Mouse (Mus musculus) gastrocnemius, postnatal 36 days (tissue): Measurements from ENCODE around the gene Slc6a21. TPM values are rescaled to one million over a fixed set of nuclear protein-coding genes. Genes with fewer than 3 reads are reported as not detected.

Experiments used
- DNase-seq, 2 experiments: peaks; one replicate each; pipeline ENCODE4 v3.0.0; 2022
- intact Hi-C: fragments of 180-260 bp; cut with DNase I; formaldehyde crosslinking; loops from one replicate; pipeline ENCODE4 v1.15.1; 2025
- long read RNA-seq, 2 experiments: library from polyadenylated mRNA; stranded (forward); transcript quantifications; one replicate each; pipeline ENCODE4 v2.0.0; 2021
- total RNA-seq, 2 experiments: library from RNA; stranded (reverse); gene quantifications; 2 replicates each; pipeline ENCODE4 v1.2.3; 2021

The Slc6a21 gene
- total RNA-seq: not detected
- long read RNA-seq, experiment 1: 0 reads
- long read RNA-seq, experiment 2: 0 reads

DNA sequence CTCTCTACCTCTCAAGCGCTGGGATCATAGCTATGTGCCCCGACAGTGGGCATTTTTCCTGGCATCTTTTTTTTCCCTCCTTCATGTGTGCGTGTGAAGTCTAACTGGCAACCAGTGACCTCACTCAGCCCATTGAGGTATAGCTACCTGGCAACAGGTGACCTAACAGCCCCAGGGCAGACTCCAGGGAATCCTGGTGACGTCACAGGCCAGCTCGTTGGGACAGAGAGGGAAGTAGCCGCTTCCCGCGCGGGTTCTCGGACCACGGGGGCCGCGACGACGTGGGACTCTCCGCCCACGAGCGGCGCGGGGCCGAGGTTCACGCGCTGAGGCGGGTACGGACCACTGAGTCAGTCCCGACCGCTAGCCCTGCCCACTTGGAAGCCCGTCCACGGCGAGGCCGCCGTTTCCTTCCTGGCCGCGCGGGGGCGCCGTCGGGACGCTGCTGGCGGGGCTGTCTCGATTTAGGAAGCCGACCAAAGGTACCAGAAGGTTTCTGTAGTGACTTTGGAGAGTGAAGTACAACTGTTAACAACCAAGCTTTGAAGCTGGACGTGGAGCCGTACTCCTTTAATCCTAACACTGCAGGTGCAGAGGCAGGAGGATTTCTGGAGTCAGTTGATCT, at the start of gene Slc6a21:
Gene Slc6a21, plus strand, starts transcription at position 378 of the 625 bp plus-strand sequence.
- intact Hi-C loops: loop anchor here (1.0 kb wide), 1 partner anchor 22 kb away; no protein-coding TSS in a partner anchor
- DNase-seq: peak; percentile 65 to 78

DNA sequence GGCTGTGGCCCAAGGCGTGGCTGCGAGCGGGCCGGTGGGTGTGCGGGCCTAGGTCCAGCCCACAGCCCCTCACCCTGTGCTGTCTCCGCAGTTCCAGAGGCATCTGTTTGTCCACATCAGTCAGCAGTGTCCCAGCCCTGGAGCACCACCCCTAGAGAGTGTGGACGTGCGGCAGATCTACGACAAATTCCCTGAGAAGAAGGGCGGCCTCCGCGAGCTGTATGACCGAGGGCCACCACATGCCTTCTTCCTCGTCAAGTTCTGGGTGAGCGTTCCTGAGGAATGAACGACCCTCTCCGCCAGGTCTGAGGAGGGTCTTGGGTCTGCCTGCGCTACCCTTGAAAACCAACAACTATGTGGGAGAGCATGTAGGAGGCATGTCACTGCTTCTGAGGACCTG, 48.8 kb upstream of the Slc6a21 start:
- no peak for DNase-seq
- intact Hi-C loops: no loop called here

DNA sequence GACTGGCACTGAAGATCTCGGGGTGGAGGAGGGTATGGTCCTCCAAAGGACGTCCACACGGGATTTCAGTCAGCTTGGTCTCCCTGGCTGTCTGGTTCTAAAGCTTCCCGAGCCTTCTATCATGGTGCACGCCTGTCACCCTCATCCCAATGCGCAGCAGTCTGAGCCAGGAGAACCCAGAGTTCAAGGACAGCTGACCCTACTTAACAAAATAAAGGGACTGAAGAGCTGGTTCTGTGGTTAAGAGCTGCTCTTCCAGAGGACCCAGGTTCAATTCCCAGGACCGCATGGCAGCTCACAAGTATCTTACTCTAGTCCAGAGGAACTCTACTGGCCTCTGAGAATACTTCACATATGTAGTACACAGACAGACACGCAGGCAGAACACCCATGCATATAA, 48.3 kb upstream of the Slc6a21 start:
- intact Hi-C loops: no loop called here
- no peak for DNase-seq

GRCm38 (mm10) chr7:45229459-45230203, 47.7 kb upstream of the Slc6a21 start:
- DNase-seq: no peak

DNA sequence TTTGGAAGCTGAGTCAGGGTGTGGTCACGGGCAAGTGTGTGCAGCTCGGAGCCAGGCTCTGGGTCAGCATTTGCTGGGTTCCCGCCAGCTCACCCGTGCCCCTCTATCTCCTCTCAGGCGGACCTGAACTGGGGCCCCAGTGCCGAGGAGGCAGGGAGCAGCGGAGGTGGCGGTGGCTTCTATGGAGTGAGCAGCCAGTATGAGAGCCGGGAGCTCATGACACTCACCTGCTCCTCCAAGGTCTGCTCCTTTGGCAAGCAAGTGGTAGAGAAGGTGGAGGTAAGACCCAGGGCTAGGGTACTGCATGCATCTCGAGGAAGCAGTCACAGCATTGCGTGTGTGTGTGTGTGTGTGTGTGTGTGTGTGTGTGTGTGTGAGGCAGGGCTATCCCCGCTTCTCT, 46.1 kb upstream of the Slc6a21 start:
- no peak for DNase-seq
- intact Hi-C loops: no loop called here

More at GRCm38 (mm10) chr7:45229459-45230203, 47.7 kb upstream of the Slc6a21 start:
- intact Hi-C loops: no loop called here

DNA sequence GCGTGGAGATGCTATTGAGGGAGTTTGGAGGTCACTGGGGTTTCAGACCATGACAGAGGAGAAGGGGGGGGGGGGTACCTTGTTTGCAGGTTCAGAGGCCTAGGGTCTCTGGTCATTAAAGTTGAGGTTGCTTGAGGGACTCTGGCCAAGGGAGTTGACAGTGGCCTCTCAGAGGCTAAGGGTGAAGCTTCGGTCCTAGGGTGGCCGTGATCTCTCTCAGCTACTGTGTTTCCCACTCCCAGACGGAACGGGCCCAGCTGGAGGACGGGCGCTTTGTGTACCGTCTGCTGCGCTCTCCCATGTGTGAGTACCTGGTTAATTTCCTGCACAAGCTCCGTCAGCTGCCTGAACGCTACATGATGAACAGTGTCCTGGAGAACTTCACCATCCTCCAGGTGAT, 45.4 kb upstream of the Slc6a21 start:
- DNase-seq: no peak
- intact Hi-C loops: no loop called here

DNA sequence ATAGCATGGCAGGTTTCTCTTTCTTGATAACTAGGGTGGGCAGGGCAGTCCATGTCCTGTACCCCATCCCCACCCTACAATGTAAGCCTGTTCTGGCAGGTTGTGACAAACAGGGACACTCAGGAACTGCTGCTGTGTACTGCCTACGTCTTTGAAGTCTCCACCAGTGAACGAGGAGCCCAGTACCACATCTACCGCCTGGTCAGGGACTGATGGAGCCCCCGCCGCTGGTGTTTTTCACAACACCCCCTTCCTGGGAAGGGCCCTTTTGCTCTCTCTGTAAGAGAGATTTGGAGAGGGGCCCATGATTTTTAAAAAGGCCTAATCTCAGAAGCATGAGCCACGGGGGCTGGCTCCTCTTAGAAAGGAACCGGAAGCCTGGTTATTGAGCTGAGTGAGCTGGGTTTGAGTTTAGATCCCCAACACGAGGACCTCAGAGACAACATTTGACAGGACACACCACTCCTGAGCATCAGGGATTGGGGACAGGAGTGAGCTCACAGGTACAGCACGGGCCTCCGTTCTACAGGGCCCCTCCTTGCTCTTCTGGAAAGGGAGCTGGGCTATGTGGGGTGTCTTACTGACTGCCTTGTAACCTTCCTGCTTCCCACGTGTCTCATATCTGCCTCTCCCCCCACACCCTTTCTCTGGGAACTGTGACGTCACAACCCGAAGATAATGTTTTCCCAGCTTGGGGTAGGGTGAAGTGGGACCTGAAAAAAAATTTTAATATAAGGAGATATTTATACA, 44.4 kb upstream of the Slc6a21 start:
- intact Hi-C loops: no loop called here
- DNase-seq: no peak

- intact Hi-C loops: no loop called here
- DNase-seq: no peak
Observed at GRCm38 (mm10) chr7:45233580-45234332, 43.6 kb upstream of the Slc6a21 start.

DNA sequence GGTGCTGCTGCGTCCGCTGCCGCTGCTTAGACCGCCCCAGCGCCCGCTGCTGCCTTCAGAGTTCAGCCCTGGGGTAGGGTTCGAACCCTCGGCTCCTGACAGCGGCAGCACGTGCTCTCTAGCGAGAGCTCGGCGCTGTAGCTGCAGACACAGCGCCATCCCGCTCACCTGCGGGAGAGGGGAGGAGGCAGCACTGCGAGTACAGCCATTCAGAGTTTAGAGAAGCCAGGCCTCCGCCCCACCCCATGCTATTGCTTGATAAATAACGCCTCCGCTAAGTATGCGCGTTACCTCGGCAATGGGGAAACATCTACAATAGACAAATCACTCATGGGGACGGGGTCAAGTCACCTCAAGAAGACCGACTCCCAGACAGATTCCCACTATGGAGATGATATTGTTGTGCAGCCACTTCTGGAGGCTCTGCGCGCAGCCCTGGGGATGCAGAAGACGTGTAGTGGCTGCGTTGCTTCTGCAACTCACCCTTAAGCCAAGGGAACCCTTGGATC, 42.9 kb upstream of the Slc6a21 start:
- no peak for DNase-seq
- intact Hi-C loops: no loop called here

- intact Hi-C loops: no loop called here
- DNase-seq: no peak
Observed at GRCm38 (mm10) chr7:45234922-45235571, 42.3 kb upstream of the Slc6a21 start.

- intact Hi-C loops: no loop called here
- DNase-seq: no peak
Observed at GRCm38 (mm10) chr7:45235656-45236180, 41.6 kb upstream of the Slc6a21 start.

- no peak for DNase-seq
Observed at GRCm38 (mm10) chr7:45237747-45238699, 39.3 kb upstream of the Slc6a21 start.

GRCm38 (mm10) chr7:45238723-45239496, 38.4 kb upstream of the Slc6a21 start, which contains the start of gene Cd37:
Gene Cd37 (minus strand): TSS chr7:45239115.
- intact Hi-C loops: no loop called here
- DNase-seq: no peak

More at GRCm38 (mm10) chr7:45237747-45238699, 39.3 kb upstream of the Slc6a21 start:
- intact Hi-C loops: no loop called here

DNA sequence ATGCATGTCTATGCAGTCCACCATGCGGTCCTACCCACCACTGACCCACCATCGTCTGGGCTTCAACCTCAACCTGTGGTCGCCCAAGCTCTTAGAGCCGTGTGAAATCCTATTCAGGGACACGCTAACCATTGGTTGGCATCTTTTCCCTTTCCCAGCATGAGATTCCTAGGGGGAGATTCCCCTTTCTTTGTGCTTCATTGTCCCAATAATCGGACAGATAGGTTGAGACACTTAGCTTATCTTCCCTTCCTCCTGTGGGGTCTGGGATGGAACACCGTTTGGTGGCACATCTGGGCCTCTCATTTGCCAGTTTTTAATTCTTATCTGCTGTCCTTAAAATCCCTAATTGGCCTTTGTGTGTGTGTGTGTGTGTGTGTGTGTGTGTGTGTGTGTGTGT, 37.2 kb upstream of the Slc6a21 start:
- intact Hi-C loops: no loop called here
- no peak for DNase-seq

DNA sequence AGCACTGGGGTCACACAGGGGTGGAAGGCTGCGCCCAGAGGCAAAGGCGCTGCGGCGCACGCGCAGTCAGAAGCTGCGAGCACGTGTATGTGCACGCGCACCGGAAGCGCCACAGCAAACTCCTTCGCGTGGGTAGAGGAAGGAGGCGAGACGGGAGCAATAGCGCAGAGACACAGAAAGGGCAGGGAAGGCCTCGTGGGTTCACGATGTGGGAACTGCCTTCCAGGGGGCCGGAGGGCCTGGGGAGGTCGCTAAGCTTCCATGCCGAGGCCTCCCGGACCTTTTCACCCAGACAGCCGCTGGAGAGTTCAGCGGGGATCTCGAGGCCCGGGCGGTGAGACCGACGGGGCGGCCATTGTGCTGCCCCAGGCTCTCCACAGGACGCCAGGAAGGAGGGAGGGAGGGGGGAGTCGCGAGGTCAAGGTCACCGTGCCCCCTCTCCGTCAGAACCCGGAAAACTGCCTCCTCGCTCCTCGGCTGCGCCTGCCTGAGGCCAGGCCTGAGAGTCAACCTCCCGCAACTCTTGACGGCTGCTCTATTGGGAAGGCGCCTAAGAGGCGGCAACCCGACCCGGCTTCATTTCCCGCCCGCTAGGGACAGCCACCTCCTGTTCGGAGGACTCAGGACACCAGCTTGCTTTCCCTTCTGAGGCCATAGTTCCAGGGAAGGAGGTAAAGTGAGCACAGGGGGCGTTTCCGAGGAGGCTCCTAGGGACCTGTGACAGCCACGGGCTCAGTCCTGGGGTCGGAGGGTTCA, 36.5 kb upstream of the Slc6a21 start, which contains the start of gene Slc6a16:
Gene Slc6a16, plus strand, starts transcription at position 453 of the 756 bp plus-strand sequence.
- intact Hi-C loops: no loop called here
- no peak for DNase-seq

GRCm38 (mm10) chr7:45241389-45241749, 35.9 kb upstream of the Slc6a21 start:
- no peak for DNase-seq
- intact Hi-C loops: no loop called here

DNA sequence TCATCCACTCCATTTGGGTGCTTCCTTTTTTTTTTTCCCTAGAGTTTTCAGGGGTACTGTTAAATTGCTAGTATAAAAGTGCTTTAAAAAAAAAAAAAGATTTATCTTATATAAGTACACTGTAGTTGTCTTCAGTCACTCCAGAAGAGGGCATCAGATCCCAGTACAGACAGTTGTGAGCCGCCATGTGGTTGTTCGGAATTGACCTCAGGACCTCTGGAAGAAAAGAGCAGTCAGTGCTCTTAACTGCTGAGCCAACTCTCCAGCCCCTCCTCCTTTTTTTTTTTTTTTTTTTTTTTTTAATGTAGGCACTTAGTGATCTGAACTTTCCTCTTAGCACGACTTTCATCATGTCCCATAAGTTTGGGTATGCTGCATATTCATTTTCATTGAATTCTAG, 29.6 kb upstream of the Slc6a21 start:
- no peak for DNase-seq
- intact Hi-C loops: no loop called here
